Mouse (Mus musculus): ENCODE measurements around the gene Hist1h2bl. TPM values are rescaled to one million over a fixed set of nuclear protein-coding genes. Genes with fewer than 3 reads are reported as not detected.

Gene Hist1h2bl
- 100 to 1,000 TPM; 101 to 113 TPM for total RNA-seq (2023)

DNA sequence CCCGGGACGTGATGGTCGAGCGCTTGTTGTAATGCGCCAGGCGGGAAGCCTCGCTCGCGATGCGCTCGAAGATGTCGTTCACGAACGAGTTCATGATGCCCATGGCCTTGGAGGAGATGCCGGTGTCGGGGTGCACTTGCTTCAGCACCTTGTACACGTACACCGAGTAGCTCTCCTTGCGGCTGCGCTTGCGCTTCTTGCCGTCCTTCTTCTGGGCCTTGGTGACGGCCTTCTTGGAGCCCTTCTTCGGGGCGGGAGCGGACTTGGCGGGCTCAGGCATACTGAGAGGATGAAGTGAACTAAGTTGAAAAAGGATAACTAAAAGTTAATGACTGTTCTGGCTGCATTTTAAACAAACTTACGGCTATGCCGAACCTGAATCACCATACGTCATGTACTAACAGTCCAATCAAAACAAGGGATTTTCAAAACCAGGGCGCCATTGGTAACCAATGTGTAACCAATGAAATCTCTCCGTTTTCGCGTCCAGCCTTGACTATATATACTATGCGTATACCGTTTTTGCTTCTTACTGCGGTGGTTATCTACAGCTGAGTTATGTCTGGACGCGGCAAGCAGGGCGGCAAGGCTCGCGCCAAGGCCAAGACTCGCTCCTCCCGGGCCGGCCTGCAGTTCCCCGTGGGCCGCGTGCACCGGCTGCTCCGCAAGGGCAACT lies at the start of gene Hist1h2bl, which contains the start of gene Hist1h2ai:
Gene Hist1h2bl (minus strand): TSS at position 280 of the 676 bp plus-strand sequence.
Gene Hist1h2ai (plus strand): TSS at position 559 of the 676 bp plus-strand sequence.

DNA sequence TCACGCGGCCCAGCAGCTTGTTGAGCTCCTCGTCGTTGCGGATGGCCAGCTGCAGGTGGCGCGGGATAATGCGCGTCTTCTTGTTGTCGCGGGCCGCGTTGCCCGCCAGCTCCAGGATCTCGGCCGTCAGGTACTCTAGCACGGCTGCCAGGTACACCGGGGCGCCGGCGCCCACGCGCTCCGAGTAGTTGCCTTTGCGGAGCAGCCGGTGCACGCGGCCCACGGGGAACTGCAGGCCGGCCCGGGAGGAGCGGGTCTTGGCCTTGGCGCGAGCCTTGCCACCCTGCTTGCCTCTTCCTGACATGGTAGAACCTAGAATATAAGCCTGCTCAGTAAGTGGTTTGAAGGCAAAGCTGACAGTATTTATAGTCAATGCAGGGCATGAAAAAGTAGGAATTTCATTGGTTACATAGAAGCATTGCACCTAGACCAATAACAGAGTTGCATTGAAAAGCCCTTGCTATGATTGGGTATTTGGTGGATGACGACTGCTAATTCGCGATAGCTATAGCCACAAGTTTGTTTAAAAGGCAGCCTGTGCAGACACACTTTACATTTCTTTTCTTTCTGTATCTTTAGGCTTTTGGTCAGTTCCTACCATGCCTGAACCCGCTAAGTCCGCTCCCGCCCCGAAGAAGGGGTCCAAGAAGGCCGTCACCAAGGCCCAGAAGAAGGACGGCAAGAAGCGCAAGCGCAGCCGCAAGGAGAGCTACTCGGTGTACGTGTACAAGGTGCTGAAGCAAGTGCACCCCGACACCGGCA lies 37.8 kb upstream of the Hist1h2bl start, which contains the start of the genes Hist1h2ak and Hist1h2bn:
Gene Hist1h2ak (minus strand): TSS at position 304 of the 762 bp plus-strand sequence.
Gene Hist1h2bn (plus strand): TSS at position 600 of the 762 bp plus-strand sequence.

DNA sequence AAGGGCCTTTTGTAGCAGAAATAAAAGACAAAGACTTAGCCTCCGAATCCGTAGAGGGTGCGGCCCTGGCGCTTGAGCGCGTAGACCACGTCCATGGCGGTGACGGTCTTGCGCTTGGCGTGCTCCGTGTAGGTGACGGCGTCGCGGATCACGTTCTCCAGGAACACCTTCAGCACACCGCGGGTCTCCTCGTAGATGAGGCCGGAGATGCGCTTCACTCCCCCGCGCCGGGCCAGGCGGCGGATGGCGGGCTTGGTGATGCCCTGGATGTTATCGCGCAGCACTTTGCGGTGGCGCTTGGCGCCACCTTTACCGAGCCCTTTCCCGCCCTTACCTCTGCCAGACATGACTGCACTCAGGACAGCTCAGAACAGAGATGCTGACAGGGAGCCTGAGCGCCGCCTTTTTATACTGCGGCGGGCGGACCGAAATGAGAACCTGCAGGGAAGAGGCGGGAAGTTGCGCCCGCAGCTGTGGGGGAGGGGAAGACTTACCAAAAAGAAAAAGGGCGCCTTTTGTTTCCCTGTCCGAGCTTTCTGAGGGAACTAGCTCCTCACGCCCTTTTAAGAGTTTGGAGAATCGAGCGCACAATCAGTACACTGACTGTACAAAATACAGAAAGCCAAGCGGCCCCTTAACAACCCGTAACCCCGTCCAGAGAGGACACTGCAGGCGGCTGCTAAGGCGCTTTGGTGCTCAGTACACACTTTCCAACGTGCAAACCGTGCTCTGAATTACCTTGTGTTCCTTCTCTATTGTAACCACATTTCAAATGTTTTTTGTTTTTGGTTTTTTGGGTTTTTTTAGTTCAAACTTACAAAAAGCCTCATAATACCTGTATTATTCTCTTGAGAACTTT lies 34.4 kb upstream of the Hist1h2bl start, which contains the start of gene Hist1h4k:
Gene Hist1h4k (minus strand): TSS at position 347 of the 859 bp plus-strand sequence.

DNA sequence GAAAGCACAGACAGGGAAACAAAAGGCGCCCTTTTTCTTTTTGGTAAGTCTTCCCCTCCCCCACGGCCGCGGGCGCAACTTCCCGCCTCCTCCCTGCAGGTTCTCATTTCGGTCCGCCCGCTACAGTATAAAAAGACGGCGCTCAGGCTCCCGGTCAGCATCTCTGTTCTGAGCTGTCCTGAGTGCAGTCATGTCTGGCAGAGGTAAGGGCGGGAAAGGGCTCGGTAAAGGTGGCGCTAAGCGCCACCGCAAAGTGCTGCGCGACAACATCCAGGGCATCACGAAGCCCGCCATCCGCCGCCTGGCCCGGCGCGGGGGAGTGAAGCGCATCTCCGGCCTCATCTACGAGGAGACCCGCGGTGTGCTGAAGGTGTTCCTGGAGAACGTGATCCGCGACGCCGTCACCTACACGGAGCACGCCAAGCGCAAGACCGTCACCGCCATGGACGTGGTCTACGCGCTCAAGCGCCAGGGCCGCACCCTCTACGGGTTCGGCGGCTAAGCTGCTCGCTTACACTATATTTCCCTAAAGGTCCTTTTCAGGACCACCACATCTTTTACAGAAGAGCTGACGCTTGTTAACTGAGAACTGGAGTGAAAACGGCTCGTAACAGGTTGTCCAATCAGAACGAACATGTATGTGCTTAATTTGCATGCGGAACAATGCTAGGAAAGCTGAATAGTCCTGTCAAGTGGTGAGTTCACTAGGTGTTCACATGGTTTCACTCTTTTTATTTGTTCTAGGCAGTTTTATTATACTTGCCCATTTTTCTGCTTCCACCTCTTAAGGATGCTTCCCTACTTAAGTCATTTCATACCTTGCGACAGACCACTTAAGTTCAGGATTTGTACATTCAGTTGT lies 19.2 kb upstream of the Hist1h2bl start, which contains the start of gene Hist1h4j:
Gene Hist1h4j (plus strand): TSS at position 159 of the 862 bp plus-strand sequence.

DNA sequence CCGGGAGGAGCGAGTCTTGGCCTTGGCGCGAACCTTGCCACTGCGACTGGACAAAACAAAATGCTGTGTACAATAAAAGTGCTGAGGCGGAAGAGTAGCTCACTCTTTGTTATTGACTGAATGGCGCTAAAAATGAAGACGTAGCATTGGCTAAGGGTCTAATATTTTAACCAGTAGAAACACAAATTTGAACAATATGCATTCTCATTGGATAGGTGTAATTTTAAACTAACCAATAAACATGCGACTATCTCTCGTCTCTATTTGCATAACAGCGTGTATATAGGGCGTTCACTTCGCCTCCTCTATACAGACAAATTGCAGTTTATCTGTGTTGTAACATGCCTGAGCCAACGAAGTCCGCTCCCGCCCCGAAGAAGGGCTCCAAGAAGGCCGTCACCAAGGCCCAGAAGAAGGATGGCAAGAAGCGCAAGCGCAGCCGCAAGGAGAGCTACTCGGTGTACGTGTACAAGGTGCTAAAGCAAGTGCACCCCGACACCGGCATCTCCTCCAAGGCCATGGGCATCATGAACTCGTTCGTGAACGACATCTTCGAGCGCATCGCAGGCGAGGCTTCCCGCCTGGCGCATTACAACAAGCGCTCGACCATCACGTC lies 5.9 kb upstream of the Hist1h2bl start, which contains the start of gene Hist1h2bm:
Gene Hist1h2bm (plus strand): TSS at position 288 of the 616 bp plus-strand sequence.

DNA sequence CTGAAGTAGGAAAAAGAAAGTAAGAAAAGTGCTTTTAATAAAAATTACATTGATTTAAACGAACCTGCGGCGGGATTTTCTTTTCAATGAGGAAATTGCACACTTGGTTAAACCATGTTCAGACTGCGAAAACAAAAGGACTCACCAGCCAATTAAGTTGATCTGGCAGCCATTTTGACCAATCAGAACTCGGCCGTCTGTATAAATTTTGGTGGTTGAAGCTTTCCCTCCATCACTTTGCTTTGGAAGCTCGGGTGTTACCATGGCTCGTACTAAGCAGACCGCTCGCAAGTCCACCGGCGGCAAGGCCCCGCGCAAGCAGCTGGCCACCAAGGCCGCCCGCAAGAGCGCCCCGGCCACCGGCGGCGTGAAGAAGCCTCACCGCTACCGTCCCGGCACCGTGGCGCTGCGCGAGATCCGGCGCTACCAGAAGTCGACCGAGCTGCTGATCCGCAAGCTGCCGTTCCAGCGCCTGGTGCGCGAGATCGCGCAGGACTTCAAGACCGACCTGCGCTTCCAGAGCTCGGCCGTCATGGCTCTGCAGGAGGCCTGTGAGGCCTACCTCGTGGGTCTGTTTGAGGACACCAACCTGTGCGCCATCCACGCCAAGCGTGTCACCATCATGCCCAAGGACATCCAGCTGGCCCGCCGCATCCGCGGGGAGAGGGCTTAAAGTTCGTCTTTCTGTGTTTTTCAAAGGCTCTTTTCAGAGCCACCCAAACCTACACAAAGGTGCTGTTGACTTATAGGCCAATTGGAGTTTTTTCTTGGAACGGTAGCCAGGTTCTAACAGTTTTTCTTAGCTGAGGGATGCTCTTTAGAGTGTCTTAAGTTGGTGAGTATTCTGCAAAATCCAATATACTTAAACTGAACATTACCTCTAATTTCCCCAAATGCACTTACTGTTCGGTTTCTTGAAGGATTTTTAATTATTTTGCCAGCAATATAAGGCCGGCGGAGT lies 1.7 kb upstream of the Hist1h2bl start, which contains the start of gene Hist1h3h:
Gene Hist1h3h (plus strand): TSS at position 263 of the 961 bp plus-strand sequence.

DNA sequence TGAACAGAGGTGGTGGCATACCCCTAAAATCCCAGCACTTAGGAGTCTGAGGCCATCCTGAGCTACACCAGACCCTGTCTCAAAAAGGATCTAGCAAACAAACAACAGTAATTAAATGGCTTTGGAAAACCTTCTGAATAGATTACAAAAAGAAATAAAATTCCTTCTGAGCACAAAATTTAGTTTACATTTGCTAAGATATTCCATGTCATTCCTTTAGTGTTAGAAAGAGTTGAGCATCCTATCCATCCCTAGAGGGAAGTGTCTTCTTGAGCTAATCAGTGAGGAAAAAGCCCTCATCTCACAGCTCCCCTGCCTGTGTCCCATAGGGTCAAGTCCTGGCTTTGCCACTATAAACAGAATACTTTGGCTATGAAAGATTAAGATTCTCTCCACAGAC lies 18.1 kb downstream of the Hist1h2bl start, which contains the start of gene Olfr1359:
Gene Olfr1359 (plus strand): TSS at position 301 of the 400 bp plus-strand sequence.

DNA sequence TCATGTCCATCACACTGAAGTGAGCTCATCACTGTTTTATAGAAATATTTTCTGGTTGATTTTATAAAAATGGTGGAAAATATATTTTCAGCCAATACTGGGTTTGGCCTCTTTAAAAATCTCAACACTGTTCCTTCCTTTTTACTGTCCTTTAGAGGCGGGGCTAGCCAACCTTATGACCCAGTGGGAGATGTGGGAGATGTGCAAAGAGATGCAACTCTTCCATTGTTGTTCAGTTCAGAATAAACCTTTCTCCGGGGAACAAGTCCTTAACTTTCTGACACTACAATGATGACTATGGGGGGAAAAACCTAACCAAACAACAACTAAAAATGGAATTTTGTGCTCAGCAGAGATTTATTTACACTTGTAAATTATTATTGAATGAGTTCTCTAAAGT lies 38.6 kb downstream of the Hist1h2bl start, which contains the start of gene Olfr1360:
Gene Olfr1360 (minus strand): TSS at position 101 of the 400 bp plus-strand sequence.

Other genes starting within 250 kb of the Hist1h2bl start
- not detected for gene Nkapl, start 247.6 kb downstream of the Hist1h2bl start, total RNA-seq (2023)
- not detected for gene Zkscan4, start 237.2 kb downstream of the Hist1h2bl start, total RNA-seq (2023)
- gene Gm10065, start 236.7 kb downstream of the Hist1h2bl start, total RNA-seq (2023) = not detected
- 1 to 10 TPM; 4.8 to 5.0 TPM for gene AK157302, start 220.9 kb downstream of the Hist1h2bl start, total RNA-seq (2023)
- gene Gm11273, start 214.7 kb downstream of the Hist1h2bl start, total RNA-seq (2023) = 10 to 100 TPM; 11.7 to 12.4 TPM
- 10 to 100 TPM; 12.2 to 23.2 TPM for gene Zkscan8, start 185.0 kb downstream of the Hist1h2bl start, total RNA-seq (2023)
- gene Olfr1366, start 173.3 kb downstream of the Hist1h2bl start, total RNA-seq (2023) = not detected
- gene Olfr1535, start 156.2 kb downstream of the Hist1h2bl start, total RNA-seq (2023) = not detected
- gene Olfr1364, start 134.4 kb downstream of the Hist1h2bl start, total RNA-seq (2023) = not detected
- not detected for gene Olfr1362, start 102.1 kb downstream of the Hist1h2bl start, total RNA-seq (2023)
- not detected for gene Olfr11, start 73.6 kb downstream of the Hist1h2bl start, total RNA-seq (2023)
- gene Olfr1361, start 52.8 kb downstream of the Hist1h2bl start, total RNA-seq (2023) = not detected
- gene Olfr1360, start 38.7 kb downstream of the Hist1h2bl start, total RNA-seq (2023) = not detected
- not detected for gene Olfr1359, start 18.0 kb downstream of the Hist1h2bl start, total RNA-seq (2023)
- gene Hist1h2ai, start 279 bp upstream of the Hist1h2bl start, total RNA-seq (2023) = 100 to 1,000 TPM; 114 to 126 TPM
- 100 to 1,000 TPM; 156 to 168 TPM for gene Hist1h3h, start 1.5 kb upstream of the Hist1h2bl start, total RNA-seq (2023)
- gene Hist1h2bm, start 5.9 kb upstream of the Hist1h2bl start, total RNA-seq (2023) = 10 to 100 TPM in 1 of 2 experiments, 1 to 10 TPM in 1; 7.6 to 10.7 TPM
- gene Hist1h4j, start 18.9 kb upstream of the Hist1h2bl start, total RNA-seq (2023) = 10 to 100 TPM; 18.4 to 18.5 TPM
- gene Hist1h4k, start 34.4 kb upstream of the Hist1h2bl start, total RNA-seq (2023) = 100 to 1,000 TPM; 328 to 393 TPM
- gene Hist1h2ak, start 37.7 kb upstream of the Hist1h2bl start, total RNA-seq (2023) = 10 to 100 TPM; 44.3 to 63.1 TPM
- gene Hist1h2bn, start 38.0 kb upstream of the Hist1h2bl start, total RNA-seq (2023) = 100 to 1,000 TPM; 110 to 111 TPM
- 10 to 100 TPM; 75.2 to 83.5 TPM for gene Hist1h1b, start 64.5 kb upstream of the Hist1h2bl start, total RNA-seq (2023)
- 100 to 1,000 TPM; 223 to 298 TPM for gene Hist1h3i, start 67.2 kb upstream of the Hist1h2bl start, total RNA-seq (2023)
- 10 to 100 TPM; 41.7 to 54.0 TPM for gene Hist1h2an, start 71.1 kb upstream of the Hist1h2bl start, total RNA-seq (2023)
- gene Hist1h2bp, start 71.3 kb upstream of the Hist1h2bl start, total RNA-seq (2023) = 10 to 100 TPM; 52.4 to 61.6 TPM
- 100 to 1,000 TPM; 251 to 269 TPM for gene Hist1h2bq, start 94.1 kb upstream of the Hist1h2bl start, total RNA-seq (2023)
- 100 to 1,000 TPM; 319 to 332 TPM for gene Hist1h2ao, start 94.3 kb upstream of the Hist1h2bl start, total RNA-seq (2023)
- gene Hist1h4m, start 95.6 kb upstream of the Hist1h2bl start, total RNA-seq (2023) = 100 to 1,000 TPM; 475 to 486 TPM
- gene Hist1h4n, start 116.1 kb upstream of the Hist1h2bl start, total RNA-seq (2023) = 100 to 1,000 TPM in 1 of 2 experiments, 10 to 100 TPM in 1; 62.8 to 128 TPM
- 10 to 100 TPM; 73.3 to 83.2 TPM for gene Hist1h2ap, start 117.4 kb upstream of the Hist1h2bl start, total RNA-seq (2023)
- gene Hist1h2br, start 117.6 kb upstream of the Hist1h2bl start, total RNA-seq (2023) = 100 to 1,000 TPM; 244 to 262 TPM
- 1 to 10 TPM; 1.5 to 2.3 TPM for gene Zfp184, start 229.0 kb upstream of the Hist1h2bl start, total RNA-seq (2023)